Mouse (Mus musculus): ENCODE results near the gene Dnaic1. TPM values are rescaled to one million over a fixed set of nuclear protein-coding genes. Genes with fewer than 3 reads are reported as not detected.
"Not testable (repeated sequence)": the region's sequence is repeated elsewhere in the genome, so short reads cannot be mapped to it uniquely, and the experiment has no call there.

Gene Dnaic1
- polyA plus RNA-seq, 1 experiment from 2014 or later: 1.2 TPM

- no peaks in the 10 kb centered on the region for H3K36me3 ChIP-seq
- H3K4me3 ChIP-seq: no peak overlapping the region
- no peak overlapping the region for H3K4me2 ChIP-seq
- no peak overlapping the region for H3K9ac ChIP-seq
- peaks cover 90% of the 10 kb centered on the region for H3K27me3 ChIP-seq
- no peak overlapping the region for H3K27ac ChIP-seq
- 63% methylated on average over 19 of the region's 19 CpGs for WGBS
- H3K4me1 ChIP-seq: peaks cover 36% of the 10 kb centered on the region
- ATAC-seq (ENCODE audit: insufficient number of reproducible peaks, low FRiP score, low TSS enrichment, low read depth): no peak
- H3K9me3 ChIP-seq: no peaks in the 10 kb centered on the region
Observed at GRCm38 (mm10) chr4:41673186-41673585, 103.6 kb downstream of the Dnaic1 start.

- no peak overlapping the region for H3K4me2 ChIP-seq
- ATAC-seq (ENCODE audit: insufficient number of reproducible peaks, low FRiP score, low TSS enrichment, low read depth): no peak
- H3K27me3 ChIP-seq: peaks cover 94% of the 10 kb centered on the region
- 48% methylated on average over 17 of the region's 17 CpGs for WGBS
- H3K36me3 ChIP-seq: no peaks in the 10 kb centered on the region
- no peak overlapping the region for H3K9ac ChIP-seq
- H3K9me3 ChIP-seq: no peaks in the 10 kb centered on the region
- H3K4me1 ChIP-seq: peaks cover 41% of the 10 kb centered on the region
- no peak overlapping the region for H3K27ac ChIP-seq
- H3K4me3 ChIP-seq: no peak overlapping the region
Observed at GRCm38 (mm10) chr4:41676248-41677005, 106.9 kb downstream of the Dnaic1 start.

DNA sequence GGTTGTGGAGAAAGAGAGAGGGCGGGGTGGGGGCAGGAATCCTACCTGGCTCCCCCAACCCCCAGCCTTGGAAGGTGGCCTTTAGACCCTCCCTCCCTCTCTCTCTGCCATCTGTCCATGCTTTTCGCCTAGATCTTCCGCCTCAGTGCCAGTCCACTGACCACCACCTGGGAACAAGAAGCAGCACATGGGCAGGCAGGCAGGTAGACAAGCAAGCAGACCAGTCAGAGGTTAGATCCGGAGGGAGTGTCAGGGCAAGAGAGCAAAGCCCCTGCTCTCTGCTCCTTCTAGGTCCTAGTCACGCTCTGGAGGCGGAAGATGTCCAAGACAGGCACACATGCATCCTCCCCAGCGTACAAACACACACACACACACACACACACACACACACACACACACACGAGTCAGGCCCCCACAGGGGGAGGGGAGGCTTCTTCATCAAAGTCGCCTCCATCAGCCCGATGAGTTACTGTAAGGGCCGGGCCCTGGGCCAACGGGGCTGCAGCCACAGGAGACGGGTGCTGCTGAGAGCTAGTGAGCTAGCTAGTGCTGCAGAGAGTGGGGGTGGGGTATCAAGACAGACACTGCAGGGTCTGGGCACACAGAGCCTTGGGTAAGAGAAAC is 107.5 kb downstream of the Dnaic1 start:
- H3K9me3 ChIP-seq: no peaks in the 10 kb centered on the region
- 46% methylated on average over 12 of the region's 13 CpGs for WGBS
- H3K27me3 ChIP-seq: peaks cover 91% of the 10 kb centered on the region
- H3K4me2 ChIP-seq: no peak overlapping the region
- peaks cover 34% of the 10 kb centered on the region for H3K4me1 ChIP-seq
- ATAC-seq (ENCODE audit: insufficient number of reproducible peaks, low FRiP score, low TSS enrichment, low read depth): no peak
- no peaks in the 10 kb centered on the region for H3K36me3 ChIP-seq
- H3K9ac ChIP-seq: no peak overlapping the region
- H3K27ac ChIP-seq: no peak overlapping the region
- H3K4me3 ChIP-seq: no peak overlapping the region

GRCm38 (mm10) chr4:41678863-41679262 is 109.3 kb downstream of the Dnaic1 start:
- H3K27me3 ChIP-seq: peaks cover 82% of the 10 kb centered on the region
- no peak for ATAC-seq (ENCODE audit: insufficient number of reproducible peaks, low FRiP score, low TSS enrichment, low read depth)

GRCm38 (mm10) chr4:41679291-41679690 is 109.7 kb downstream of the Dnaic1 start:
- Histone ChIP-seq H3K36me3 (no peaks in the 10 kb centered on the region), H3K27me3 (peaks cover 77% of the 10 kb centered on the region), H3K9ac (no peak overlapping the region), H3K27ac (0 out of 2 replicates have a peak overlapping the region, but pooled peaks have one; percentile 17), H3K4me2 (no peak overlapping the region), H3K4me3 (no peak overlapping the region), H3K4me1 (peaks cover 30% of the 10 kb centered on the region), H3K9me3 (no peaks in the 10 kb centered on the region)
- peak; percentile 55 for ATAC-seq (ENCODE audit: insufficient number of reproducible peaks, low FRiP score, low TSS enrichment, low read depth)
- WGBS: 64% methylated on average over 1 of the region's 2 CpGs

More at GRCm38 (mm10) chr4:41678863-41679262, 109.3 kb downstream of the Dnaic1 start:
- WGBS: 73% methylated on average over 6 of the region's 6 CpGs
- Histone ChIP-seq H3K4me2 (no peak overlapping the region), H3K4me1 (peaks cover 29% of the 10 kb centered on the region), H3K9ac (no peak overlapping the region), H3K9me3 (no peaks in the 10 kb centered on the region), H3K27ac (0 out of 2 replicates have a peak overlapping the region, but pooled peaks have one; percentile 17), H3K36me3 (no peaks in the 10 kb centered on the region), H3K4me3 (no peak overlapping the region)

- Histone ChIP-seq H3K4me2 (no peak overlapping the region), H3K36me3 (no peaks in the 10 kb centered on the region), H3K9ac (no peak overlapping the region), H3K27ac (no peak overlapping the region), H3K4me3 (no peak overlapping the region), H3K27me3 (peaks cover 61% of the 10 kb centered on the region), H3K4me1 (peaks cover 31% of the 10 kb centered on the region), H3K9me3 (no peaks in the 10 kb centered on the region)
- no peak for ATAC-seq (ENCODE audit: insufficient number of reproducible peaks, low FRiP score, low TSS enrichment, low read depth)
- 53% methylated on average over 4 of the region's 4 CpGs for WGBS
Observed at GRCm38 (mm10) chr4:41681176-41681575, 111.6 kb downstream of the Dnaic1 start.

DNA sequence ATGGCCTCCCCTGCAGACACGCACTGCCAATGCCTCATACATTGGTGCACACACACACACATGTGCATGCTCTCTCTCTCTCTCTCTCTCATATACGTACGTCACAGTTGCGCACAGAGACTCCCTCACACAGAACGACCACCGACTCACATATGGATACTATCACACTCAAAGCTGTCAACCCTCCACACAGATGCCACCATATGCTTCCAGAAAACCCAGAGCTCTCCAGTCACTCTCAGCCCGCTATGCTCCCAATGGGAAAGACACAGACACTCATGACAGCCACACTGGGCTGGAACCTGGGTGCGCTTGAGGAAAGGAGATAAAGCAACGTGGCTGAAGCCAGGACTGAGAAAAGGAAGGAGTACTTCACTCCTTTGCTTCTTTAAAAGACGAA is 112.4 kb downstream of the Dnaic1 start:
- Histone ChIP-seq H3K4me2 (no peak overlapping the region), H3K27ac (no peak overlapping the region), H3K9me3 (no peaks in the 10 kb centered on the region), H3K36me3 (no peaks in the 10 kb centered on the region), H3K4me3 (no peak overlapping the region), H3K9ac (no peak overlapping the region), H3K4me1 (peaks cover 25% of the 10 kb centered on the region), H3K27me3 (peaks cover 55% of the 10 kb centered on the region)
- no peak for ATAC-seq (ENCODE audit: insufficient number of reproducible peaks, low FRiP score, low TSS enrichment, low read depth)
- WGBS: 62% methylated on average over 10 of the region's 10 CpGs

- no peak for ATAC-seq (ENCODE audit: insufficient number of reproducible peaks, low FRiP score, low TSS enrichment, low read depth)
- no peaks in the 10 kb centered on the region for H3K9me3 ChIP-seq
- H3K36me3 ChIP-seq: no peaks in the 10 kb centered on the region
- H3K4me2 ChIP-seq: no peak overlapping the region
- H3K9ac ChIP-seq: no peak overlapping the region
- H3K4me1 ChIP-seq: peaks cover 17% of the 10 kb centered on the region
- 24% methylated on average over 6 of the region's 6 CpGs for WGBS
- H3K27me3 ChIP-seq: peaks cover 46% of the 10 kb centered on the region
- H3K27ac ChIP-seq: no peak overlapping the region
- H3K4me3 ChIP-seq: no peak overlapping the region
Observed at GRCm38 (mm10) chr4:41682789-41683188, 113.2 kb downstream of the Dnaic1 start.

- peaks cover 41% of the 10 kb centered on the region for H3K27me3 ChIP-seq
- ATAC-seq (ENCODE audit: insufficient number of reproducible peaks, low FRiP score, low TSS enrichment, low read depth); H3K27ac ChIP-seq; H3K36me3 ChIP-seq; H3K9ac ChIP-seq; H3K9me3 ChIP-seq: not testable (repeated sequence)
- H3K4me2 ChIP-seq: peak overlapping the region; percentile 34; the same call in 1 of the 2 replicates
- 7% methylated on average over 4 of the region's 27 CpGs for WGBS
- H3K4me3 ChIP-seq: peak overlapping the region; percentile 26
- peaks cover 17% of the 10 kb centered on the region for H3K4me1 ChIP-seq
Observed at GRCm38 (mm10) chr4:41683303-41683702, 113.7 kb downstream of the Dnaic1 start.

DNA sequence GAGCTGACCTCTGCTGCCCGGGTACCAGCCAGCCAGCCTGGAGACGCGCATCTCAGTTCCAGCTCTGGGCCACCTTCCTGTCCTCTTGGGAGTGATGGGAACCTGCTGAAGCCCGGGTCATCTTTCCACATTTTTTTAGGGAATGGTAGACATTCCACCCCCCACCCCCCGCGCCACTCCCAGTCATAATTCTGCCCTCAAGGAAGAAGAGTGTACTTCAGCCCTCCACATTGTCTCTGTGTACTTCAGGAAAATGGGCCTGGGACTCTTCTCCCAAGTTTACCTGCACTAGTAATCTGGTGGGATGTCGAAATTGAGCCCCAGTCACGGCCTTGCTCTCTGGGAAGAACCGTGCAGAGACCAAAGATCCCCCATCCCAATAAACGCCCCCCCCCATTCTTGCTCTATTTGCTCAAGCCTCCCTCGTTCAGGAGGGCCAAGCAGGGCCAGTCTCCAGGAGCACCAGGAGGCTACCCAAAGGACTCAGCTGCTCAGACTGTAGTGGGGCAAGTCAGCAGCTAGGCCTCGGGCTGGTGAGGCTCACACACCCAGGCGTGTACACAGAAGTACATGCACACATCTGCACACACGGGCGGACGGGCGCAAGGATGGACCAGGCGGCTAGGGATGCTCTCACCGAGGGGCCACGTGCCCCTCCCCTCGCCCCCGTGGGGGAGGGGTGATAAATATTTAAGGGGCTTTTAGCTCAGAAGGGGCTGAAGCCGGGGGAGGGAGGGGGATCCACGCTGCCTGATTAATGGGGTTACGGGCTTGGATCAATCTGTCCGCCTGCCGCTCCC is 114.8 kb downstream of the Dnaic1 start:
- H3K9ac ChIP-seq; H3K27ac ChIP-seq; H3K36me3 ChIP-seq; H3K9me3 ChIP-seq; H3K4me3 ChIP-seq; ATAC-seq (ENCODE audit: insufficient number of reproducible peaks, low FRiP score, low TSS enrichment, low read depth): not testable (repeated sequence)
- Histone ChIP-seq H3K4me1 (peaks cover 17% of the 10 kb centered on the region), H3K4me2 (peak overlapping the region; percentile 30), H3K27me3 (peaks cover 32% of the 10 kb centered on the region)
- WGBS: 10% methylated on average over 23 of the region's 27 CpGs

GRCm38 (mm10) chr4:41684931-41685453 is 115.4 kb downstream of the Dnaic1 start:
- H3K27ac ChIP-seq; H3K9ac ChIP-seq; ATAC-seq (ENCODE audit: insufficient number of reproducible peaks, low FRiP score, low TSS enrichment, low read depth); H3K9me3 ChIP-seq; H3K4me3 ChIP-seq; H3K36me3 ChIP-seq; H3K4me2 ChIP-seq: not testable (repeated sequence)
- H3K4me1 ChIP-seq: peaks cover 16% of the 10 kb centered on the region
- H3K27me3 ChIP-seq: peaks cover 25% of the 10 kb centered on the region
- WGBS: 8% methylated on average over 12 of the region's 14 CpGs

All from limb, embryonic 15.5 days (tissue).